Mouse (Mus musculus): Measurements from ENCODE around the gene Zfp13. TPM values are rescaled to one million over a fixed set of nuclear protein-coding genes. Genes with fewer than 3 reads are reported as not detected.

Zfp13 gene
- total RNA-seq, 2 experiments from 2014 or later = 2.2 to 3.1 TPM

DNA sequence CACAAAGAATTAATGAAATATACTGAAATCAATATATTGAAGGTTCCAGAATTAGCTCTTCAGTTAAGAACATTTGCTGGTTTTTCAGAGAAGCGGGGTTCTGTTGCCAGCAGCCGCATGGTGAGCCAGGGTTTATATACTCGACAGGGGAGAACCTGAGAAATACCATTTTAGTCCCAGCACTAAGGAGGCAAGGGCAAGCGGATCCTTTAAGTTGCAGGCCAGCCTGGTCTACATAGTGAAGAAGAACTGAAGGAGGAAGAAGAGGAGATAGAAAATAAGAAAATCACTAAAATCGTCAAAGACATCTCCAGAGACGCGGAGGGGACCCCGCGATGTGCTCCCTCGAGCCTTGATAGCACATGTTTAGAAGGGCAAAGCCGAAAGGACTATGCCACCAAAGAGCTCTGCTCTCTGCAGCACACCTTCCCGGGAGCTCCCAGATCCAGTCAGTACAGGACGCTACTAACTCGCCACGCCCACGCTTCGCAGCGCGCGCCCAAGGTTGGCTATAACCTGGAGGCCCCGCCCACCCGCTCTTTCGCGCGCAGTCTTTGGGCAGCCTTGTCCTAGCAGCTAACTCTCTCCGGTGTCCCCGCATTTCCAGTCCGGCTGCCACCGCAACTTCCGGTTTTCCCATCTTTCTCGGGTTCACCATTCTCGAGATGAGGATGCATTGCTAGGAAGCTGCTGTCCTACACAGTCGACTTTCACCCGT lies 6.9 kb downstream of the Zfp13 start:
- peak; percentile 94 for DNase-seq

DNA sequence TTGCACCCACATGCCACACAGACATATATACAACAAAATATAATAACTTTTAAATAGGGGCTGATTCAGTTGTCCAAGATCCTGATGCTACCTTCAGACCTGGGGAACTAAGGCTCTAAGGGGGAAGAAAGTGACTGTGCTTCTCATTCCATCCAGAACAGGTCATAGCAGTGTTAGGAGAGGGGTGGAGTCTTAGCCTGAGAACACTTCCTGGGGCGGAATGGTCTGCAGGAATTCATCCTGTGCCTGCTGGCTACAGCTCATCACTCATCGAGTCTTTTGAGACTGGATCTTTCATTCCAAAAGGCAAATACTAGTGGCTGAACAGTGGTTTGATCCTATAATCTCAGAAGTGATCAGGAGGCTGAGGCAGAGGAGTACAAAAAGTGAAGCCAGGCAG lies 12.0 kb downstream of the Zfp13 start:
- DNase-seq = no peak

DNA sequence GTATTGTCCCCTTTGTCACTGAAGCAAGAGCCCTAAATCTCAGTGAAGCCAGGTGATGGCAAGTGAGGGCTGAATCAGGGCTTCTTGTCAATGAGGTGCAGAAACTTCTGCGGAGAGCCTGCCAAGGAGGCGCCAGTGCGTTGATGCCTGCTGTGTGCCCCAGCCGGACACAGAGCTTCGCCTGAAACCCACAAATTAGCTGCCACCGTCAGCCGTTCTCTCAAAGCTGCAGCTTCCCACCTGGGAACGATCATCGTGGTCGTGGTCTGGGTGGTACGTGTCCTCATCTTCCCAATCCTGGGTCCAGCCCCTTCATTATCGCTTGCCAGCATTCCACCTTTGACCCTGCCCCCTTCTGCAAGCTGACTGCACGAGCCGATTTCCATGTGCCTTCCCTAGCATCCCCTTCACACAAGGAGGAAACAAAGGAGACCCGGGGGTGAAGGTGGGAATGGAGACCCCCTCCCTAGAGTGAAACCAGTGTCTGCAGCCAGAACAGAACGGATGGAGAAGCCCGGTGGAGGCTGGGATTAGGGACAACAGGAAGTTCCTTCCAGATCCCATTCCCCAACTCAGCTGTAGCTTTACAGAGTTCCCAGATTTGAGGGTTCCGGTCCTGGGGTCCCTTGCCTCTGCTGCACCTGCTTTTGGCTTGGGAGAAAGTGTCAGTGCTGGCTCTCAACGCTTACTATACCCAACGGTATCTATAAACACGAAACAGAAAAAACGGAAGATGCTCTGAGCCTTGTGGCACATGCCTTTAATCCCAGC lies 13.4 kb downstream of the Zfp13 start:
- DNase-seq = peak; percentile 50 to 65

DNA sequence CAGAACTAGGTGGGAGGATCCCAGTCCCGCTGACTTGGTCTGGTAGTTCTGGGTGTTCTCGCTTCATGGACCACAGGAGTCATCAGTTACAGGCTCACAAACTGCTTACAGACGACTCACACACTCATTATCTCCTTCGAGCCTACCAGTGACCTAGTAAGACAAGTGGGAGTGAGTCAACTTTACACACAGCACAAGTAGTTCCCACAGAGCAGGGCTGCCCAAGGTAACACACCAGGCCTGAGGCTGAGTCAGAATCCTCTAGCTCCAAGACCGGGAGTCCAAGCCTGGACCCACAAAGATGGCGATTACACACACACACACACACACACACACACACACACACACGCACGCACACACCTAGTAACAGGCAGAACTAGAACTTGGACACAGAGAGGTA lies 14.5 kb downstream of the Zfp13 start:
- DNase-seq = no peak

DNA sequence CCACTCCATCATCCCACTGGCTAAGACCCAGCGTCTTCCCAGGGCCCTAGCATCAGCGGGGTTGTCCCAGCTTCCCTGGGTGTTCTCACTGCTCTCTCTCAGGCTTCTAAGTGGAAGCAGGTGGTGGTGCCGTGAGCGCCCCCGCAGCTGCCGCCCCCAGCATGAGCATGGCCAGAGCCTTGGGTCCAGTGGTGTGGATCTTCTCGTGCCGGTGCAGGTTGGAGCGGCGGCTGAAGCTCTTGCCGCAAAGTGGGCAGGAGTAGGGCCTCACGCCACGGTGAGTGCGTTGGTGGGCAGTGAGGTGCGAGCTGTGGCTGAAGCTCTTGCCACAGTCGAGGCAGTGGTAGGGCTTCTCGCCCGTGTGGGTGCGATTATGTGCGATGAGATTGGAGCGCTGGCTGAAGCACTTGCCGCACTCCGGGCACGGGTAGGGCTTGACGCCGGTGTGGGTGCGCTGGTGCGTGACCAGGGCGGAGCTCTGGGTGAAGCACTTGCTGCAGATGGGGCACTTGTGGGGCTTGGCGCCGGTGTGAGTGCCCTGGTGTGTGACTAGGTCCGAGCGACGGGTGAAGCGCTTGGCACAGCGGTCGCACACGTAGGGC lies 23.2 kb downstream of the Zfp13 start:
- DNase-seq = no peak

DNA sequence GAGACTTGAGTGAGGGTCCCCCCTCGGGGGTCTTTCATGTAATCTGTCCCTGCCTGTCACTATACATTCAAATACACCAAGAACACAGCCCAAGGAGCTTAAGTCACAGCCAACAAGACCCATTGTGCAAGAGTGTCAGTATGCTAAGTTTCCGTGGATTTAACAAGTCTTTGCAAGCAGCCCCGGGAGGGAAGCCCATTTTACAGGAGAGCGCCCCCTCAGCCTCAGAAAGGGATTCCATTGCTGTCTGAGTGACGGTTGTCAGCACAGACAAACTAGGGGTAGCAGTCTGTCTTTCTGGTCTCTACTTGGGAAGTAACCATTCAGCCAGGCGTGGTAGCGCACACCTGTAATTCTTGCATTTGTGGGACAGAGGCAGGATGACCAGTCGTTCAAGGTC lies 25.2 kb downstream of the Zfp13 start:
- no peak for DNase-seq

DNA sequence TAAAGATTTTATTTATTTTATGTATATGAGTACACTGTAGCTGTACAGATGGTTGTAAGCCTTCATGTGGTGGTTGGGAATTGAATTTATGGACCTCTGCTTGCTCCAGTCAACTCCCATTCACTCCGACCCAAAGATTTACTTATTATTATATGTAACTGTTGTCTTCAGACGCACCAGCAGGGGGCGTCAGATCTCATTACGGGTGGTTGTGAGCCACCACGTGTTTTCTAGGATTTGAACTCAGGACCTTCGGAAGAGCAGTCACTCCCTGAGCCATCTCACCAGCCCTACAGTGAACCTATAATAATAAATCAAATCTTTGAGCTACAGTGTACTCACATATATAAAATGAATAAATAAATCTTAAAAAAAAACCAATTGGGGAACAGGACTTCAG lies 27.2 kb downstream of the Zfp13 start:
- no peak for DNase-seq

DNA sequence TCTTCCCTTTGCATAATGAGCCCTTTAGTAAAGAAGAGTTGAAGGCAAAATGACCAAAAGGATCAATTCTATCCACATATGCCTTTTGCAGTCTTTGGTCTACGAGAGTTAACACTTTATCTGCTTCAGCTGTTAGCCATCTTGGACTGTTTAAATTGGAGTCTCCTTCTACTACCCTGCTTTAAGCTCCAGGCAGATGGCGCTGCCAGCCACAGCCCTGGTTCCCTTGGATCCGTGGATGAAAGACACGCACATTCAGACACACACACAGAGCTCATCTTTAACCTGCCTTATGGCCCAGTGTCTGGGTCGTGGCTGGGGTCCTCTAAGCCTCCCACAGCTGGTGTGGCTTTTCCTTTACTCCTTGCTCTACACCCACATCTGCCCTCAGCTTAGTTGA lies 28.2 kb downstream of the Zfp13 start:
- no peak for DNase-seq

DNA sequence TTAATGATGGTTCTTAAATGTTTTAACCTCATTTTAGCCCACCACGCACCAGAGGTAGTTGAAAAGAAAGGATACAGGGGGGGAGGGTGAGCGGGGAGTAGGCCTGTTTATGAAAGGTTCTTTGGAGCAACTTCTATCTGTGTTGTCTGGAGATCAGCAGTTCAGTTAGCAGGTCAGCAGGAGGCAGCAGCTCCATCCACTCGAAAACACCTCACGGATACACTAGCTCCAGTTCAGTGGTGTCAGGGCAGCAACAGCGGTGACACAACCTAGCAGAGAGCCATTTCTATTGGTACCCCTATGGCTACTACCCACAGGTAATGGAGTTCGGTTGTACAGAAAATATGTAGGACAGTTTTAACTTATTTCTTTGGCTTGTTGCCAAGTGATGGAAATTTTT lies 29.3 kb downstream of the Zfp13 start:
- peak; percentile 45 to 64 for DNase-seq

DNA sequence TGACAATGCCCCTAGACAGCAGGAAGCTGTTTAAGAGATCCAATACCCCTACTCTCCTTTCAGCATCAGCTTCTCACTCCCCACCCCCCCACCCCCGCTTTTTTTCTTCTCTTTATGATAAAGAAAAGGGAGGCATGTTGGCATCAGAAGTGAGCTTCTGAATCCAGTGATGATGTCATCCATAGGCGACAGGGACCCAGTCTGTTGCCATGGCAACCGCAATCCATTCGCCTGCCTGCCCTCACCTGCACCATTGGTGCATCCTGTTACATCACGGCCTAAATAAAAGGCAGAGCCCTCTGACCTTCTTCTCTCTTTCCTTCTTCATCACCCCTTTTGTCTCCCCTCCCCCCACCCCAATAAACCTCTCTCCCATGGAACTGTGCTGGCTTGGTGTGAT lies 30.9 kb downstream of the Zfp13 start:
- DNase-seq = no peak

DNA sequence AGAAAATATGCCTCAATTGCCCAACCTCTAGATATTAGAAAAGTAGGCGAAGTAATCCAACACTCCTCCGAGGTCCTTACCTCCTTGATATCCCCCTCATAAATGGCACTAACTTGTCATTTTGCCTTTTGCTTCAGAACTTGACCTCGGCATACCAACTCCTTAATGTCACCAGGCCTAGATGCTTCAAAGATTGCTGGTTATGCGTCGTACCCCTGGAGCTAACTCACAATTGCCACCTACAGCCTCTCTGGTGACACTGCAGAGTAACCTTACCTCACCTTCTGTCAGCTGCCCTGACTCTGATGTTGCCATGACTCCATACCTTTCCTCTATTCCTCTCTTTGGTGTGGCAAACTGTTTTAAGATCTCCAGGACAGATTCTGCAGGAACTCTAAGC lies 32.5 kb downstream of the Zfp13 start:
- DNase-seq = no peak

DNA sequence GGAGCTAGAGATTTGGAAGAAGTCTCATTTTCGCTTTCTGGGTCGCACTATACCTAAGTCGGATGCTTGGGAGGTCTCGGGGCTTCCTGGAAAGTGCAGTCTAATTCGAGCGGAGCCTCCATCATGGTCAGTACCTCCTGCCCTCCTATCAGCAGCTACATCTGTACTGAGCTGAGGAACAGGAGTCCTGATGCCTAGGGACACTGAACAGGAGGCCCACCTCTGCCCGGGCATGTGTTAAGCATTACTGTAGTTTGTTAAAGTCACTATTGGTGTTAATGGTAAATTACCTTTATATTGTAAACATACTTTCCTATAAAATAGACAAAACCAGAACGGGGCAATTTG lies 34.9 kb downstream of the Zfp13 start:
- no peak for DNase-seq

DNA sequence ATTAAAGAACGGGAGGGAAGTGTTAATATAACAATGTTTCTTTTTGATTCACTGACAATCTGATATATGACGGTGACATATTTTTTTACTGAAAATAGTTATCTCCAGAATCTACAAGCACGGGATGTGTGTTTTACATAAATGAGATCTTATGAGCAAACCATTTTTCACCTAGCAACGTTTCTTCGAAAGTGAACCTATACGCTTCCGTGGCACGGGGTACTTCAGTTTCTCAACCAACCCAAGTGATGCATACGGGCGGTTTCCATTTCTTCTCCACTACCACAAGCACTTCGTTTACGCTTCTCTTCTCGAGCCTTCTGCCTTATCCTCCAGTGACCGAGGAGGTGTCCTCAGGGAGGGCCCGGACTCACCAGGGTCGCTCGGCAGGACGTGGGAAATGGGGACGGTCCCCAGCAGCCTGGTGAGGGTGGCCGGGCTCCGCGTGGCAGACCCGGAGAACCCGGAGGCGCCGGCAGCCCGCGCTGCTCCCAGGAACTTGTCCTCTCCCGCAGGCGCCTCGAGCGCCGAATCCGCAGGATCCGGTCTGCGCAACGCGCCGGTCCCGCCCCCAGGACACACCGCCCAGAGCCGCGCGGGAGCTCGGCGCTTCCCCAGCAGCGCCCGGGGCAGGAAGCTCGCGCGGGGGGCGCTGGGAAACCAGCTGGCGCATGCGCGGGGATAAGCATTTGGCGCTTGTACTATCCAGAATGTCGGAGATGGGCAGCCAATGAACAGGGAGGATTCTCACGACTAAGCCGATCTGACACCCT lies 35.5 kb downstream of the Zfp13 start, which contains the start of gene Zfp213:
Gene Zfp213 (minus strand): TSS at position 644 of the 773 bp plus-strand sequence.
- peak; percentile 95 to 97 for DNase-seq

DNA sequence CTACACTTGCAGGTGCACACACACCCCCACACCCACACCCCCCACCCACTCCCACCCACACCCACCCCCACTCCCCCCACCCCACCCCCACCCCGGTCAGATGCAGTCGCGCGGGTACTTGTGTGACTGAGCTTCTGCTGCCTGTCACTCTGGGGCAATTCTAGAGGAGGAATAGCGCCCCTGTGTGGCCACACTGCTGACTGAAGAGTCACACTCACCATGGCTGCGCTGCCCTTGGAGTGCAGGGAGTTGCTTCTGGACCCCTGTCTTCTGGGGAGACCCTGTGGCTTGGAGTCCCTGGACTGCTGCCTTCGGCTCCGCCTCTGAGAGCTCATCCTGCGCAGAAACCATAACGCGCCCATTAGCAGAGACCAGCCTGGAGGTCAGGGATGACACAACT lies 39.5 kb downstream of the Zfp13 start:
- DNase-seq = peak in 1 of 2 experiments; percentile 44

DNA sequence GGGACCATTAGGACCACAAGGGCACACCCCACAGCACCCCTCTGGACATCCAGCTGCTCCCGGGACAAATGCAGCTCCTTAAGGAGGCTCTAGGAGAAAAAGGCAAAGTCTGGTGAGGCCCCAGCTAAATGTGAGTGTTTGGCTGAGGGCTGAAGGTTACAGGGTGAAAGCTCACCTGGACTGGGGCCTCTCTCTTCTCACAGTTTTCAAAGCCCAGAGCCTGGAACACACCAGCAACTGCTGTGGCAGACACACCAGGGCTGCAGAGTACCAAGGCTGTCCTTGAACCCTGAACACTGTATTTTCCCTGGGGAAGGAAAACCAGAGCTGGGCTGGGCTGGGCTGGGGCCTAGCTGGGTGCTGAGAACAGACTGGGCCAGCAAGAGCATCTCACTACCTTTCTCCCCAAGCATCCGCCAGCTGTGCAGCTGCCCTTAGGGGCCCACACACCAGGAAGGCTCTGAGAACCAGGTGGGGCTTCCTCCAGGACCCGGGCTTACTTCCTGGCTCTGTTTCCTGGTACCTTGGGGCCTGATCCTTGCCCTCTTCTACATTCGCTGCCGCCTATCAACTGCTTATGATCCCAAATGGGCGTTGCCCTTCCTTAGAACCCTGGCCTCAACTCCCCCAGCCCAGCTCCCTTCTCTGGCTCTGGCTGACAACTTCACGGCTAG lies 43.9 kb downstream of the Zfp13 start:
- DNase-seq = no peak

DNA sequence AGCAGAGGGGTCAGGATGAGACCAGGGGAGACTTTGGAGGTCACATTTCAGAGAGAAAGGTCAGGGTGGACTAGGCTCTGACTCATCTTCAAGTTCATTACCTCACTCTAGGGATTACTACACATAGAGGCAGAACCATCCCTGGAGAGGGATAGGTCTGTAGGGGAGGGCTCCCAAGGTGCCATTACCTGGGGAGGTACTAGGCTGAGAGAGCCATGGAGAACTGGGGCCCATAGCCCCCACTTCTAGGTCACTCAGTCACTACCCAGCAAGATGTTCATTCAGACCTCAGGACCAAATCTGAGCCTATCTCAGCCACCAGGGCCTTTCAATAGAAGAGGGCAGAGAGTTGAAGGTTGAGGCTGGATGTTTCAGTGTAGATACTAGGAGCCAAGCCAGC lies 45.0 kb downstream of the Zfp13 start:
- no peak for DNase-seq

DNA sequence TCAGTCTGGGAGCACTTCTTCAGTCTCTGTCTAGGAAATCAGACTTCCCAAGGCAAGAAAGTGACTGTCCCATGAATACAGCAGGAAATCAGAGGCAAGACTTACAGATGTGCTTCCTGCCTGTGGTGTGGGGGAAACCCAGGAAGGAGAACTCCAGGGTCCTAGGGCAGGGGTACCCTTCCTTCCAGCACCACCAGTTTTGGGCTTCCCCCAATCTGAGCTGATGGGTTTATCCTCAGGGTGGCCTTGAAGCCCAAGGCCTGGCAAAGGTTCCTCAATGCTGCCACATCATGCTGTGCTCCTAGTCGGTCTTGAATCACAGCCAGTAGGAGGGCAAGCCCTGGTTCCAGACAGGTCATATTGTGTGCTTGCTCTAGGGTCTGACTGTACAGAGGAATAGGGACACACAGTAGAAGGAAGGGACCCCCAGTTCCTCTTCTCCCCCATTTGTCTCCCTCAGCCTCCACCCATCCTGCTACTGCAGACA lies 45.6 kb downstream of the Zfp13 start:
- DNase-seq = no peak

DNA sequence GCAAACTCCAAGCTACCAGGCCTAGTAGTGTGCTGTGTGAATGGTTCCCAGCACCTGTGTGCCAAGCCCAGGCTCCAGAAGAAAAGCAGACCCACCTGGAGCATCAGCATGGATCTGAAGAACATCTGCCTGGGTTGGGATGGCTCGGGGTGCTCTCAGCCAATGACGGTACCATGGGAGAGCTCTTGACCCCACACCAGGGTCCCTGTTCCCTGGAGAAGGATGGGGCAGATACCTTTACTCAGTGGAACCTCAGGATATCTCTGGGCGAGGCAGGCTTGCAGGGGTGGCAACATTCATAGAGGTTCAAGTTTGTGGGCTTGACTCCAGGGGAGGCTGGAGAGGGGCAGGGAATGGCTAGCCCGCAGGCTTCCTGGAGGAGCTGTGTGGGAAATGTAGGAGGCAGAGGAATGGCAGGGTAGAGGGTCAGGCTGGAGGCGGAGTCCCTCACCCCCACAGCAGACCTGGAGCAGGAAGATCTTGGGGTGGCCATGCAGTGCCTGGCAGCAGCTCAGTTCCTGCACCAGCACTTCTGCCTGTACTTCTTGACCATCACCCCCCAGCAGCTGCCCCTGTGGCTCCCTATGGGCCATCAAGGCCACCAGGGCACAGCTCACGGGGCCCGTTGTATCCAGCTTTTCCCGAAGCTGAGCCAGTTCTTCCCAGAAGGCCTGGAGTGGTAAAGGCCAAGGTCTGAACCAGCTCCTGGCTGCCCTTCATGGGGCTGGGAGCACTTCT lies 46.2 kb downstream of the Zfp13 start:
- DNase-seq = no peak

DNA sequence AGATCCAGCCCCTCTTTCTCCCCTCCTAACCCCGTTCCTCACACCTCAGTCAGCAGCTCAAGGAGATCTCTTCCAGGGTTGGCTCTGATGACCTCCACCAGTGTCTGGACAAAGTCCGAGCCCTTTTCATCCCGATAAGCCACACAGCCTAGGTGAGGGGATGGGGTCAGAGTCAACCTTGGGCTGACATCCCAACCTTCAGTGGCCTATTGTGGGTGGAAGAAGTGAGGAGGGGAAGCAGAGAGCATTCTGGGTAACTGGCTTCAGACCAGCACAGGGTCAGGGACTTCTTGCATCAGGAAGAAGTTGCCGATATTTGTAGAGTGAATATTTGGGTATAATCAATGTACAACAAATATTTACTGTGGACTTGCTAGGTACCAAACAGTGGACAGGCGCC lies 47.3 kb downstream of the Zfp13 start:
- DNase-seq = no peak

DNA sequence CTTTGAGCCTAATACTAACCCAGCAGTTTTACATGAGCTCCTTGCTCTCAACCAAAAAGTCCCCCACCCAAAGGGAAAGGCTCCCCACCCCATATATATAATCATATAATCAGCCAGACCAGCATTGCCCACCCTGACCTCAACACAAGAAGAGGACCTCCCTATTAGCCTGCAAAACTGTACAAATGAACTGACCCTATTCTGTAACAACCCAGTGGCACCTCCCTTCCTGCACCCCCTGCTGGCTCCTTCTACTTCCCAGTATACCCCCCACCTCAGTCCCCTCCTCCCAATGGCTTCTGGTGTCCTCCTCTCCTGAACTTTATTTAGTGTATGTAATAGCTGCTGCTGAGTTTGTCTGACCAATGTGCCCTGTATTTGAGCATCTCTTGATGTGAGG lies 47.9 kb downstream of the Zfp13 start:
- no peak for DNase-seq

DNA sequence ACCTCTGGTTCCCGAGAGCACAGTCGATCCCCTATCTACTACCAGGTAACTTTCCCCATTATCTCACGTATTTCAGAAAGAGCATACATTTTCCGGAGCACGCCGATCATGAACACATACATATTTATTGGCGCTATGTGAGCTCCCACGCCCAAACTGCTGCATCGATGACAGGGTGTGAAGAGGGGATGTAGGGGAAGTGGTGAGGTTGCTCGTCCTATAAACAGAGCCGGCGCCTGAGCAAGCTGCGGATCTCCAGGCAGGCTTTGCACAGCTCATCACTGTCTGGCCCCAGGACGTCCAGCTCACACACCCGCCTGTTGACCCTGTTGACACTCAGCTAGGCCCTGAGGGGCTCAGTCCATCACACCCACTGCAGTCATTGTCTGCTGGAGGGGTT lies 48.4 kb downstream of the Zfp13 start:
- DNase-seq = no peak
